ENCODE assay signal across 14 mouse cellular contexts in the genomic region with DNA sequence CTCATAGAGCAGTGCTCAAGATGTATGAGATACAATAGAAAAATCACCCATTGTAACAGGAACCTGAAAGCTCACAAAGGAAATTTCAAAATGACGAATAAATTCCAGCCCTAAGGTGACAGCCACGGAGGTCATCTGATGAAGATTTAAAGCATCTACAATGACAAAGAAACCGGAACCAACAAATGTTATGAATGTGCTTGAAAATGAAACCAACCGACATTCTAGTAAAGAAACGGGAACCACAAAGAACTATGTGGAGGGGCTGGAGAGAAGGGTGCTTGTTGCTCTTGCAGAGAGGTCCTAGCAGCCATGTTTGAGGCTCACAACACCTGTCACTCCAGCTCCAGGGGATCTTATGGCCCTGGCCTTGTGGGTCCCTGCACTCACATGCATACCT. TPM values are rescaled to one million over a fixed set of nuclear protein-coding genes. Genes with fewer than 3 reads are reported as not detected.
A peak's percentile ranks its signal among the peaks of the same experiment; 100 is the strongest.
DNase-seq lines count a peak whose midpoint lies in the region; ATAC-seq lines count a peak whose summit lies in the region.
"Had no signal": no experiment of that assay in that cellular context is flagged by ENCODE, and none has a peak within 500 bp of the region (broad histone marks: within the 10 kb centered on the region; RNA-seq: fewer than 3 reads in every experiment).

No protein-coding gene starts in this region.

- no peaks in the 10 kb centered on the region for H3K9me3 ChIP-seq in heart, embryonic 10.5 days
- H3K9me3 ChIP-seq in megakaryocyte, embryonic 14.5 days = no peaks in the 10 kb centered on the region
- no peaks in the 10 kb centered on the region for H3K9me3 ChIP-seq in forebrain, embryonic 12.5 days

- H3K27me3 ChIP-seq in heart, embryonic 10.5 days (ENCODE audit: insufficient read depth, poor library complexity, severe bottlenecking) = no peaks in the 10 kb centered on the region
- H3K27me3 ChIP-seq in megakaryocyte, embryonic 14.5 days (replicated peaks) = no peaks in the 10 kb centered on the region
- no peaks in the 10 kb centered on the region for H3K27me3 ChIP-seq in forebrain, embryonic 12.5 days

- no peak overlapping the region for H3K9ac ChIP-seq in forebrain, embryonic 12.5 days

- peaks cover 13% of the 10 kb centered on the region for H3K4me1 ChIP-seq in heart, embryonic 10.5 days
- H3K4me1 ChIP-seq in megakaryocyte, embryonic 14.5 days = peaks cover 45% of the 10 kb centered on the region
- H3K4me1 ChIP-seq in forebrain, embryonic 12.5 days = peaks cover 4% of the 10 kb centered on the region; the same call in 1 of the 2 replicates

- no peak overlapping the region for H3K4me2 ChIP-seq in forebrain, embryonic 12.5 days

- DNase-seq in heart, embryonic 10.5 days (ENCODE audit: low spot score) = peak; percentile 9
- no peak for DNase-seq in heart, postnatal 4 days
- DNase-seq in 416B (ENCODE audit: low read depth) = peak; percentile 69
- DNase-seq in T-cell, adult 2 months (ENCODE audit: low spot score) = peak; percentile 39
- DNase-seq in urinary bladder, postnatal 10 days (ENCODE audit: low spot score) = no peak
- DNase-seq in layer of hippocampus, postnatal 10 days (ENCODE audit: low spot score in 2 of 2) = no peak
- DNase-seq: cerebellum, adult 9-11 months; gastrocnemius, postnatal 36 days; kidney, postnatal 36 days; retina, postnatal 1 day had no signal

- H3K4me3 ChIP-seq in heart, embryonic 10.5 days = no peak overlapping the region
- peak overlapping the region; percentile 86 for H3K4me3 ChIP-seq in megakaryocyte, embryonic 14.5 days (replicated peaks)
- H3K4me3 ChIP-seq in forebrain, embryonic 12.5 days (replicated peaks) = no peak overlapping the region
- H3K4me3 ChIP-seq: left cerebral cortex, adult 2 months had no signal

- WGBS in heart, embryonic 10.5 days = 83% methylated on average over 5 of the region's 5 CpGs
- 89% methylated on average over 5 of the region's 5 CpGs for WGBS in forebrain, embryonic 12.5 days

- no peak for ATAC-seq in forebrain, embryonic 12.5 days (ENCODE audit: low FRiP score)
- ATAC-seq: forebrain, embryonic 16.5 days had no signal

- no peak overlapping the region for H3K27ac ChIP-seq in heart, embryonic 10.5 days
- H3K27ac ChIP-seq in forebrain, embryonic 12.5 days = no peak overlapping the region
- H3K27ac ChIP-seq: left cerebral cortex, adult 2 months had no signal

- no peaks in the 10 kb centered on the region for H3K36me3 ChIP-seq in heart, embryonic 10.5 days
- H3K36me3 ChIP-seq in megakaryocyte, embryonic 14.5 days (replicated peaks; ENCODE audit: low read length) = no peaks in the 10 kb centered on the region
- no peaks in the 10 kb centered on the region for H3K36me3 ChIP-seq in forebrain, embryonic 12.5 days (replicated peaks)

RNA-seq across cellular contexts. Expression of a gene that starts 26.1 kb away (rescaled TPM):
- not detected in 2 replicates for polyA plus RNA-seq in heart, embryonic 10.5 days (2016; fragmentation: Nextera tagmentation; extraction: Ambion mirVana)
- total RNA-seq in heart, postnatal 4 days (2021) = under 1 TPM in 1 of 2 experiments, not detected in 1; 0.41 TPM
- polyA plus RNA-seq in megakaryocyte, embryonic 14.5 days (2012; ENCODE audit: insufficient read depth, low replicate concordance) = not detected in 2 replicates
- polyA plus RNA-seq in forebrain, embryonic 12.5 days (2016; fragmentation: Nextera tagmentation; extraction: Ambion mirVana) = 0.82 and 1.8 TPM in 2 replicates
- 1 to 10 TPM; 4.9 to 6.6 TPM for total RNA-seq in layer of hippocampus, postnatal 10 days (2021)

RNA-seq across cellular contexts. Expression of a gene that starts 56.8 kb away (rescaled TPM):
- 9.2 and 12.1 TPM in 2 replicates for polyA plus RNA-seq in heart, embryonic 10.5 days (2016; fragmentation: Nextera tagmentation; extraction: Ambion mirVana)
- total RNA-seq in heart, postnatal 4 days (2021) = 10 to 100 TPM; 37.3 to 40.6 TPM
- 12.1 and 14.4 TPM in 2 replicates for polyA plus RNA-seq in megakaryocyte, embryonic 14.5 days (2012; ENCODE audit: insufficient read depth, low replicate concordance)
- polyA plus RNA-seq in forebrain, embryonic 12.5 days (2016; fragmentation: Nextera tagmentation; extraction: Ambion mirVana) = 19.6 and 20.4 TPM in 2 replicates
- total RNA-seq in layer of hippocampus, postnatal 10 days (2021) = 10 to 100 TPM; 58.1 to 60.5 TPM

Comparison
In these comparisons a context has a peak if more than half of its experiments do, and no peak if none do; other contexts are left out.
1. DNase-seq: peak in heart, embryonic 10.5 days (single experiment), 416B (single experiment) and T-cell, adult 2 months (single experiment); none in heart, postnatal 4 days (single experiment), urinary bladder, postnatal 10 days (single experiment) and layer of hippocampus, postnatal 10 days (0 of 2).